Mouse (Mus musculus) embryonic facial prominence, embryonic 10.5 days (tissue): ENCODE measurements around the gene Katnal1. TPM values are rescaled to one million over a fixed set of nuclear protein-coding genes. Genes with fewer than 3 reads are reported as not detected.

Experiments used
- DNase-seq: peaks from one replicate; pipeline ENCODE4 v3.0.0-alpha.2; 2017; ENCODE audit warnings: low spot score
- H3K27ac ChIP-seq: fragments of 300-500 bp; sonication (generic); replicated peaks from 2 replicates; pipeline ENCODE4 v1.5.1; 2016; ENCODE audit warnings: mild to moderate bottlenecking
- H3K27me3 ChIP-seq: fragments of 300-500 bp; sonication (generic); replicated peaks from 2 replicates; pipeline ENCODE4 v1.6.1; 2016; ENCODE audit warnings: low read depth, mild to moderate bottlenecking; ENCODE audit not compliant: poor library complexity, severe bottlenecking
- H3K36me3 ChIP-seq: fragments of 300-500 bp; sonication (generic); replicated peaks from 2 replicates; pipeline ENCODE4 v1.6.1; 2016; ENCODE audit warnings: mild to moderate bottlenecking, moderate library complexity
- H3K4me1 ChIP-seq: fragments of 300-500 bp; sonication (generic); 2 replicates; pipeline ENCODE4 v1.6.1; 2016
- H3K4me3 ChIP-seq: fragments of 300-500 bp; sonication (generic); 2 replicates; pipeline ENCODE4 v1.5.1; 2016; ENCODE audit warnings: mild to moderate bottlenecking, moderate library complexity
- H3K9me3 ChIP-seq: fragments of 300-500 bp; sonication (generic); 2 replicates; pipeline ENCODE4 v1.6.1; 2016; ENCODE audit warnings: mild to moderate bottlenecking
- WGBS: fragments of 180-500 bp; shearing (Covaris S2); methylation state at CpG from one replicate; pipeline ENCODE4 v1.1.7; 2016; 5-methylcytosine and 5-hydroxymethylcytosine counted together
- polyA plus RNA-seq: library from polyadenylated mRNA; unstranded; fragments of >200 nt; fragmentation: Nextera tagmentation; extraction: Ambion mirVana; gene quantifications from 2 replicates; pipeline ENCODE4 v1.2.1, GENCODE M21; 2016

The Katnal1 gene
- polyA plus RNA-seq, 1 experiment from 2014 or later: 20.2 TPM

- 39% methylated on average over 5 of the region's 5 CpGs for WGBS
- Histone ChIP-seq H3K4me3 (no peak overlapping the region), H3K27me3 (no peaks in the 10 kb centered on the region), H3K9me3 (0 out of 2 replicates have a peak, but pooled peaks cover 4% of the 10 kb centered on the region), H3K36me3 (peaks cover 49% of the 10 kb centered on the region), H3K27ac (peak overlapping the region; percentile 48), H3K4me1 (peaks cover 19% of the 10 kb centered on the region)
- no peak for DNase-seq
Observed at GRCm38 (mm10) chr5:148895034-148895433, 34.1 kb downstream of the Katnal1 start.

- H3K27me3 ChIP-seq: no peaks in the 10 kb centered on the region
- peaks cover 73% of the 10 kb centered on the region for H3K36me3 ChIP-seq
- 0 out of 2 replicates have a peak, but pooled peaks cover 6% of the 10 kb centered on the region for H3K9me3 ChIP-seq
- WGBS: 93% methylated on average over 4 of the region's 4 CpGs
- no peak for DNase-seq
- peaks cover 19% of the 10 kb centered on the region for H3K4me1 ChIP-seq
- no peak overlapping the region for H3K27ac ChIP-seq
- no peak overlapping the region for H3K4me3 ChIP-seq
Observed at GRCm38 (mm10) chr5:148890237-148890636, 38.9 kb downstream of the Katnal1 start.

- Histone ChIP-seq H3K27me3 (no peaks in the 10 kb centered on the region), H3K36me3 (peaks cover 76% of the 10 kb centered on the region), H3K4me3 (no peak overlapping the region), H3K27ac (no peak overlapping the region), H3K4me1 (peaks cover 10% of the 10 kb centered on the region), H3K9me3 (0 out of 2 replicates have a peak, but pooled peaks cover 6% of the 10 kb centered on the region)
- WGBS: 91% methylated on average over 6 of the region's 6 CpGs
- no peak for DNase-seq
Observed at GRCm38 (mm10) chr5:148888032-148888431, 41.1 kb downstream of the Katnal1 start.

- H3K36me3 ChIP-seq: peaks cover 59% of the 10 kb centered on the region
- H3K27me3 ChIP-seq: no peaks in the 10 kb centered on the region
- WGBS: 32% methylated on average over 22 of the region's 22 CpGs
- H3K9me3 ChIP-seq: 0 out of 2 replicates have a peak, but pooled peaks cover 6% of the 10 kb centered on the region
- peak; percentile 81 for DNase-seq
- peak overlapping the region; percentile 43 for H3K4me3 ChIP-seq
- H3K27ac ChIP-seq: peak overlapping the region; percentile 81
- H3K4me1 ChIP-seq: peaks cover 10% of the 10 kb centered on the region
Observed at GRCm38 (mm10) chr5:148885821-148886609, 43.1 kb downstream of the Katnal1 start.

- Histone ChIP-seq H3K27me3 (no peaks in the 10 kb centered on the region), H3K4me1 (peaks cover 10% of the 10 kb centered on the region), H3K27ac (no peak overlapping the region), H3K36me3 (peaks cover 54% of the 10 kb centered on the region), H3K9me3 (peaks cover 3% of the 10 kb centered on the region; the same call in 1 of the 2 replicates), H3K4me3 (no peak overlapping the region)
- 84% methylated on average over 8 of the region's 8 CpGs for WGBS
- no peak for DNase-seq
Observed at GRCm38 (mm10) chr5:148883671-148884070, 45.4 kb downstream of the Katnal1 start.

- no peak overlapping the region for H3K4me3 ChIP-seq
- no peaks in the 10 kb centered on the region for H3K4me1 ChIP-seq
- H3K27me3 ChIP-seq: no peaks in the 10 kb centered on the region
- H3K27ac ChIP-seq: no peak overlapping the region
- 84% methylated on average over 6 of the region's 6 CpGs for WGBS
- no peak for DNase-seq
- peaks cover 69% of the 10 kb centered on the region for H3K36me3 ChIP-seq
- H3K9me3 ChIP-seq: peaks cover 3% of the 10 kb centered on the region; the same call in 1 of the 2 replicates
Observed at GRCm38 (mm10) chr5:148879218-148879617, 49.9 kb downstream of the Katnal1 start.

GRCm38 (mm10) chr5:148873116-148873515 is 56.0 kb downstream of the Katnal1 start:
- Histone ChIP-seq H3K4me1 (no peaks in the 10 kb centered on the region), H3K27me3 (no peaks in the 10 kb centered on the region), H3K9me3 (no peaks in the 10 kb centered on the region), H3K27ac (no peak overlapping the region), H3K36me3 (peaks cover 54% of the 10 kb centered on the region), H3K4me3 (no peak overlapping the region)
- no peak for DNase-seq
- WGBS: 90% methylated on average over 8 of the region's 8 CpGs

- Histone ChIP-seq H3K9me3 (no peaks in the 10 kb centered on the region), H3K36me3 (peaks cover 21% of the 10 kb centered on the region), H3K27ac (no peak overlapping the region), H3K4me3 (no peak overlapping the region), H3K4me1 (peaks cover 17% of the 10 kb centered on the region), H3K27me3 (no peaks in the 10 kb centered on the region)
- no peak for DNase-seq
- WGBS: 32% methylated on average over 3 of the region's 3 CpGs
Observed at GRCm38 (mm10) chr5:148869583-148869982, 59.5 kb downstream of the Katnal1 start.

- H3K9me3 ChIP-seq: no peaks in the 10 kb centered on the region
- H3K4me3 ChIP-seq: no peak overlapping the region
- DNase-seq: no peak
- WGBS: 86% methylated on average over 6 of the region's 6 CpGs
- peaks cover 5% of the 10 kb centered on the region for H3K36me3 ChIP-seq
- no peaks in the 10 kb centered on the region for H3K27me3 ChIP-seq
- H3K27ac ChIP-seq: no peak overlapping the region
- peaks cover 18% of the 10 kb centered on the region for H3K4me1 ChIP-seq
Observed at GRCm38 (mm10) chr5:148867766-148868165, 61.4 kb downstream of the Katnal1 start.

- Histone ChIP-seq H3K36me3 (peaks cover under 1% of the 10 kb centered on the region; the same call in 1 of the 2 replicates), H3K9me3 (no peaks in the 10 kb centered on the region), H3K27ac (no peak overlapping the region), H3K27me3 (no peaks in the 10 kb centered on the region), H3K4me3 (no peak overlapping the region), H3K4me1 (peaks cover 23% of the 10 kb centered on the region)
- whole genome bisulfite sequencing: 86% methylated on average over 7 of the region's 7 CpGs
- DNase-seq: no peak
Observed at GRCm38 (mm10) chr5:148867171-148867570, 61.9 kb downstream of the Katnal1 start.

- 83% methylated on average over 10 of the region's 10 CpGs for WGBS
- DNase-seq: no peak
- Histone ChIP-seq H3K4me3 (no peak overlapping the region), H3K4me1 (peaks cover 25% of the 10 kb centered on the region), H3K27me3 (no peaks in the 10 kb centered on the region), H3K27ac (no peak overlapping the region), H3K36me3 (no peaks in the 10 kb centered on the region), H3K9me3 (no peaks in the 10 kb centered on the region)
Observed at GRCm38 (mm10) chr5:148866571-148866970, 62.5 kb downstream of the Katnal1 start.

- Histone ChIP-seq H3K9me3 (no peaks in the 10 kb centered on the region), H3K27ac (no peak overlapping the region), H3K4me1 (peaks cover 42% of the 10 kb centered on the region), H3K36me3 (no peaks in the 10 kb centered on the region), H3K27me3 (no peaks in the 10 kb centered on the region), H3K4me3 (no peak overlapping the region)
- no peak for DNase-seq
- WGBS: 70% methylated on average over 6 of the region's 6 CpGs
Observed at GRCm38 (mm10) chr5:148863409-148863808, 65.7 kb downstream of the Katnal1 start.

- no peak for DNase-seq
- Histone ChIP-seq H3K27ac (no peak overlapping the region), H3K27me3 (no peaks in the 10 kb centered on the region), H3K4me1 (peaks cover 41% of the 10 kb centered on the region), H3K4me3 (no peak overlapping the region), H3K36me3 (no peaks in the 10 kb centered on the region), H3K9me3 (no peaks in the 10 kb centered on the region)
- 81% methylated on average over 10 of the region's 10 CpGs for WGBS
Observed at GRCm38 (mm10) chr5:148862853-148863252, 66.3 kb downstream of the Katnal1 start.
